Mouse (Mus musculus) ES-Bruce4 (cell line): ENCODE data around the gene Rbbp8nl. TPM values are rescaled to one million over a fixed set of nuclear protein-coding genes. Genes with fewer than 3 reads are reported as not detected.
A peak's percentile ranks its signal among the peaks of the same experiment; 100 is the strongest.

ENCODE experiments used
- H3K27ac ChIP-seq: 2 replicates; pipeline ENCODE4 v1.5.1; 2012; ENCODE audit warnings: low read length, inconsistent platforms; ENCODE audit not compliant: insufficient read depth
- H3K27me3 ChIP-seq: 2 replicates; pipeline ENCODE4 v1.6.1; 2012; ENCODE audit warnings: mild to moderate bottlenecking, low read length, inconsistent platforms; ENCODE audit not compliant: control insufficient read depth, poor library complexity, insufficient read depth, severe bottlenecking
- H3K36me3 ChIP-seq: 2 replicates; pipeline ENCODE4 v1.6.1; 2012; ENCODE audit warnings: inconsistent platforms, mild to moderate bottlenecking, low read length, moderate library complexity; ENCODE audit not compliant: control insufficient read depth, poor library complexity, insufficient read depth, severe bottlenecking
- H3K4me1 ChIP-seq: one replicate; pipeline ENCODE4 v1.8.1; 2011; ENCODE audit warnings: low read length; ENCODE audit not compliant: control insufficient read depth, insufficient read depth
- H3K4me3 ChIP-seq: 2 replicates; pipeline ENCODE4 v1.5.1; 2011; ENCODE audit warnings: low read depth, mild to moderate bottlenecking, low read length
- H3K9ac ChIP-seq: 2 replicates; pipeline ENCODE4 v1.6.1; 2012; ENCODE audit warnings: low read depth, mild to moderate bottlenecking, inconsistent platforms; ENCODE audit not compliant: poor library complexity, severe bottlenecking
- H3K9me3 ChIP-seq: replicated peaks from 2 replicates; pipeline ENCODE4 v1.6.1; 2012; ENCODE audit warnings: mild to moderate bottlenecking, low read length, inconsistent platforms; ENCODE audit not compliant: control insufficient read depth, poor library complexity, insufficient read depth, severe bottlenecking
- CTCF ChIP-seq: IDR thresholded peaks from one replicate; pipeline ENCODE4 v1.8.1; 2011; ENCODE audit warnings: low read depth, low read length
- EP300 ChIP-seq: IDR thresholded peaks from 2 replicates; pipeline ENCODE4 v1.6.1; 2011; ENCODE audit warnings: low read depth, low read length; ENCODE audit not compliant: insufficient read depth
- POLR2A ChIP-seq: IDR thresholded peaks from one replicate; pipeline ENCODE4 v1.8.1; 2011; ENCODE audit warnings: low read length; ENCODE audit not compliant: insufficient read depth
- polyA plus RNA-seq: library from polyadenylated mRNA; stranded (reverse); fragments of >200 nt; gene quantifications from 2 replicates; pipeline ENCODE4 v1.2.4, GENCODE M21; 2011; ENCODE audit warnings: low read depth; ENCODE audit not compliant: missing spikeins, insufficient read depth, insufficient read length

The Rbbp8nl gene
- polyA plus RNA-seq, 1 experiment: 1.8 TPM

DNA sequence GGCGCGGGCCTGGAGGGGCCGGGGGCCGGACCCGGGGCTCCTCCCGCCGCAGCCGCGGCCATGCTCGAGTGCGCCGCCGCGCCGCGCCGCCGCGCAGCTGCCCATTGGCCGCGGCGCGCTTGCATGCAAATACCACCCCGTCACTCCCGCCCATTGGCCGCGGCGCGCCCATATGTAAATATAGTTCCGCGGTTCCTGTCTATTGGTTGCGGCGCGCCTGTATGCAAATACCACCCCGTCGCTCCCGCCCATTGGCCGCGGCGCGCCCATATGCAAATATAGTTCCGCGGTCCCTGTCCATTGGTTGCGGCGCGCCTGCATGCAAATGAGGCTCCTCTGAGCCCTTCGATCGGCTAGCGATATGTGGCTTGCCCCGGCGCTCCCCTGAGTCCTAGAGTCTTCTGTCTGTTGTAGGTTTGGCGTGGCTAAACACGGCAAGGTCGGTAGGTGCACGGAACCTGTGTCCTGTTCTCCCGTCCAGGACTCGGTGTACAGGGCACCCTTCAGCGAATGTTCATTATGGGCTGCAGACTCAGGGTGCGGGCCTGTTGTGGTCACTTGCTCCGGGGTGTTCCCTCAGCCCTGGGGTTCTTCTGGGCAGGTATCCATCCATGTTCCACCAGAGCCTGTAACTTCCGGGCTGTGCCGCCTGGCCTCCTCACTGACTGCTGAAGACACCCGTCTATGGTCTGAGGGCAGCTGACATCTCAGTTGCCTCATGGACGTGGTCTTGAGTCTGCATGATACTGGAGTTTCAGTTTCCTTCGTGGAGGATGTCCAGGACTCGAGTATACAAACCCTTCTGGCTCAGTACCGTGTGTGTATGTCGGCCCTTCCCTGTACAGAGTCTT is 16.1 kb downstream of the Rbbp8nl start, which contains the start of gene Cables2:
Gene Cables2 (minus strand): TSS at position 103 of the 851 bp plus-strand sequence.
- Histone ChIP-seq H3K9me3 (no peaks in the 10 kb centered on the region), H3K9ac (peak within 1 kb of the TSS; percentile 86), H3K27me3 (no peaks in the 10 kb centered on the region), H3K4me3 (peak within 1 kb of the TSS; percentile 68), H3K4me1 (peaks cover 6% of the 10 kb centered on the region), H3K36me3 (no peaks in the 10 kb centered on the region), H3K27ac (no peak within 1 kb of the TSS)
- TF ChIP-seq EP300 (no peak), POLR2A (no peak)

DNA sequence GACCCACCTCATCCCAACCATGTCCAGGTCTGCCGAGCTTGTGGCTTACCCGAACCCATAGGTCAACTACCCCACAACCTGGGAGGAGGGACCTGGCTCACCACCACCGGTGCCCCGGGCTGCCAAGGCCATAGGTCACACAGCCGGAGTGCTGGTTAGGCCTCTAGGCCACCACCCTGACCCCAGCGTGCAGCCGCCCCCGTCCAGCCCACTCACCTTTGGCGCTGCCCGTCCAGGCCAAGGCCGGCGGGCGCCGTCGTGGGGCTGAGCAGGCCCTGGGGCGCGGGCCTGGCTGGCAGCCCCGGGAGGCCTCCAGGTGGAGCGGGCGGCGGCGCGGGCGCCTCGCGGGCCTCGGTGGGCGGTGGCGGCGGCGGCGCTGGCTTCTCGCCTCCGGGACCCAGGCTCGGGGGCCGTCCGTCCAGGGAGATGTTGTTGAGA is 16.8 kb downstream of the Rbbp8nl start:
- Histone ChIP-seq H3K4me3 (peak overlapping the region; percentile 68), H3K9me3 (no peaks in the 10 kb centered on the region), H3K27me3 (no peaks in the 10 kb centered on the region), H3K27ac (no peak overlapping the region), H3K9ac (peak overlapping the region; percentile 86), H3K4me1 (peaks cover 2% of the 10 kb centered on the region), H3K36me3 (no peaks in the 10 kb centered on the region)
- TF ChIP-seq EP300: no peak
- TF ChIP-seq CTCF: no peak
- no peak for TF ChIP-seq POLR2A

DNA sequence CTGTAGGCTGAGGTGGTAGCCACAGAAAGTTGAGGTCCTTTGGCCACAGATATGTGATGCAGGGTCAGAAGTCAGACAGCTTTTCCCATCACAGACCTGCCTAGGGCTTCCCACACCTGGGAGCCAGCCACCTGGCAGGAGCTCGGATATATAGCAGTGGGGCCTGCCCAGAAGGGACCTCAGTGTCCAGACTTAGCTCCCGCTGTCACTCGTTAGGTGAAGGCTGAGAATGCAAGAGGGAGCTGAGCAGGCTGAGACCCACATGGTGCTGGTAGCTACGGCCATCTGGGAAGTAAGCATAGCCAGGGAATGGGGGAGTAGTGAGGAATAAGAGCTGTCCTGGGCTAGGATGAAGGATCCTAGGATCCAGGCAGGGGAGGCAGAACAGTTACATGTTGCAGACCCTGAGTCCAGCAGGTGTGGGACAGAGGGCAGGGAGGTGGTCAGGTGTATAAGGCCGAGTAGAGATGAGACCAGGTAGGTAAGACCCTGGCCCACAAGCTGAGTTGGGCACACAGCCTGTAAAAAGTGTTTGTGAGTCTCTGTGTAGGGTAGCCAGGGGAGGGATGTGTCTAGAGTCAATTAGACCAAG is 17.8 kb downstream of the Rbbp8nl start:
- Histone ChIP-seq H3K27me3 (no peaks in the 10 kb centered on the region), H3K36me3 (no peaks in the 10 kb centered on the region), H3K9me3 (no peaks in the 10 kb centered on the region), H3K27ac (no peak overlapping the region), H3K4me3 (no peak overlapping the region), H3K9ac (no peak overlapping the region), H3K4me1 (peaks cover 2% of the 10 kb centered on the region)
- no peak for TF ChIP-seq POLR2A
- TF ChIP-seq CTCF: no peak
- no peak for TF ChIP-seq EP300

DNA sequence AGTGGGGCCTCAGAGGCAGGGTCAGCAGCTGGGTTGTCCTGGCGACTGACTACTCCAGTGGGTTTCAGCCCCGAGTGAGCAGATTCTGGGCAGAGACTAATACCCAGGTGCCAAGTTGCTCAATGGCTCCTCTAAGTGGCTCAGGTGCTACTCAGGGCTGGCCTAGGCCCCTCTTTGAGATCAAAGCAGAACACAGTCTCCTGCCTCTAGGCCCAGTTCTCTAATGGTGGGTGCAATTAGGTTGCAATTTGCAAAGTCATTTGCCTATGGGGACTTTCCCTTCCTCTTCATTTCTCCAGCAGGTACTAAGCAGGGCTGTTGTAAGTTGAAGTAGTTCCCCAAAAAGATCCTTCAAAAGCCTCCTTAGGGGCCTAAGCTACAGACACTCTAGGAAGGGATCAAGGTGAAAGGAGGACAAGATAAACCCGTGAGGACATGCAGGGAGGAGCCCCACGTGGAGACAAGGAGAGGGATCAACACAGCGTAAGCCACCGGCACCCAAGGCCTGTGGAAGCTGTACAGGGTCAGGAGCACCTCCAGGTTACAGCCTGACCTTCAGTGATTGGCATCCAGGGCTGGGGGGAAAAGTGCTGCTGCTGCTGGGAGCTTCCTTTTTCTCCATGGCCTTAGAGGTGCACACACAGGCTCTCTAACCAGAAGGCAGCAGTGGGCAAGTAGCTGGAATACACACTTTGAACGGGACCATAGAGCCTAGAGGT is 19.0 kb downstream of the Rbbp8nl start:
- Histone ChIP-seq H3K9me3 (no peaks in the 10 kb centered on the region), H3K27ac (no peak overlapping the region), H3K27me3 (no peaks in the 10 kb centered on the region), H3K4me1 (no peaks in the 10 kb centered on the region), H3K36me3 (no peaks in the 10 kb centered on the region), H3K9ac (no peak overlapping the region), H3K4me3 (no peak overlapping the region)
- TF ChIP-seq CTCF: no peak
- TF ChIP-seq POLR2A: no peak
- TF ChIP-seq EP300: no peak

DNA sequence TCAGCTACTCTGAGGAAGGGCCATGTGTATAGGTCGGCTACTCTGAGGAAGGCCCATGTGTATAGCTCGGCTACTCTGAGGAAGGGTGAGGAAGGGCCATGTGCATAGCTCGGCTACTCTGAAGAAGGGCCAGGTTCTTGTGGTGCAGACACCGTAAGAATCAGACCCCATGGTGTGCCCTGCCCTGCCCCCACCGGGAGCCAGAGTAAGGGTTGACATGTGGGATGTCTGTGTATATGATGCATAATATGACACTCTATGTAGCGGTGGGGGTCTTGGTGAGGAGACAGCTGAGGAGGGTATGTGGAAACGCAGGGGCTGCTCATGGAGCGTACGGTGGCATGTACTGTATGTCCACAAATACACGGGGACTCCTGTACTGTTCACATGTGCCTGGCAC is 20.4 kb downstream of the Rbbp8nl start:
- no peaks in the 10 kb centered on the region for H3K36me3 ChIP-seq
- no peaks in the 10 kb centered on the region for H3K27me3 ChIP-seq
- no peak for TF ChIP-seq CTCF
- H3K4me1 ChIP-seq: no peaks in the 10 kb centered on the region
- no peaks in the 10 kb centered on the region for H3K9me3 ChIP-seq
- no peak overlapping the region for H3K27ac ChIP-seq
- H3K4me3 ChIP-seq: no peak overlapping the region
- H3K9ac ChIP-seq: no peak overlapping the region
